Mouse (Mus musculus) right cerebral cortex, postnatal 10 days (tissue): ENCODE measurements around the gene Spo11.

Source experiments
- DNase-seq, 2 experiments: peaks; one replicate each; pipeline ENCODE4 v3.0.0; 2021; ENCODE audit warnings: low spot score in 2 of 2

The Spo11 gene

DNA sequence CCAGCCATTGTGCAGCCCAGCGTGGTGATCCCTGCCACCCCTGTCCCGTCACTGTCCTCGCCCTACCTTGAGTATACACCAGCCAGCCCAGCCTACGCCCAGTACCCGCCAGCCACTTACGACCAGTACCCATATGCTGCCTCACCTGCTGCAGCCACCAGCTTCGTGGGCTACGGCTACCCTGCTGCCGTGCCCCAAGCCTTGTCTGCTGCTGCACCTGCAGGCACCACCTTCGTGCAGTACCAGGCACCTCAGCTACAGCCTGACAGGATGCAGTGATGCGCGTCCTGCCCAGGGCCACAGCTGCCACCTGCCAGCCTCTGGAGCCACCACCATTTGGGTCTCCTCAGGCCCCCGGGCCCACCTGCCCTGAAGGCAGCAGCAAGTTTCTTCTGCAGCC, 56.0 kb downstream of the Spo11 start:
- no peak for DNase-seq

DNA sequence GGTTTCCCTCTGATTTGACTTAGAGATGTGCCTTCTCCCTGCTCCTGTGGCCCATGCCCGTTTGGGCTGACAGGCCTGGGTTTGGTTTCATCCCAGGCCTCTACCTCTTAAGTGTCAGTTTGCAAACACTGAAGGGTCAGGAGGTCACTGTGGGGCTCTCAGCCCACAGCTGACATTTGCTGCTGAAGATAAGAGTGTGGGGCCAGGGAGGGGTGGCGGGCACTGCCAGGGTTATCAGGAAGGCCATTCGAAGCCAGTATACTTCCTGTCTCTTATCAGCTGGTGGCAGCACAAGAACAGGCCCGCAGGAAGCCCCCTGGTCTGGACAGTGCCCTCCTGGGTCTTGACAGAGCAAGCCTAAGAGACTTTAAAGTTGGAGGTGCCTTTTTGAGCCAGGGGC, 57.5 kb downstream of the Spo11 start:
- no peak for DNase-seq

DNA sequence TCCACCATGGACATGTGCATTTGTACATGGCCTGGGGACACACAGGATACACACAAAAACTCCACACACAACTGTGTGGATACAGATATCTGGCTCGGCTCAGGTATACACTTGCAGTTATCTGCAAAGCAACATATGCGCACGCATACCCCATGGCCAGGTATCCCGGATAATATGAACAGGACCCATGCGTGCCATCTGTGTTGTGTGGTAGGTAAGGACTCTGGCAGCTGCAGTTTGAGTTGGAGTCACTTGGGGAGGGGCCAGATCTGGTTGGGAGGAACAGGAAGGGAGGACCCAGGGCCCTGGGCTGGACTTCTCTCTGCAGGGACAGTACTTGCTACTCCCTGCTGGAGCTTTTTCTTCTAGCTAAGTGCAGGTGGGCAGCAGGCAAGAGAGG, 58.2 kb downstream of the Spo11 start:
- DNase-seq = no peak

DNA sequence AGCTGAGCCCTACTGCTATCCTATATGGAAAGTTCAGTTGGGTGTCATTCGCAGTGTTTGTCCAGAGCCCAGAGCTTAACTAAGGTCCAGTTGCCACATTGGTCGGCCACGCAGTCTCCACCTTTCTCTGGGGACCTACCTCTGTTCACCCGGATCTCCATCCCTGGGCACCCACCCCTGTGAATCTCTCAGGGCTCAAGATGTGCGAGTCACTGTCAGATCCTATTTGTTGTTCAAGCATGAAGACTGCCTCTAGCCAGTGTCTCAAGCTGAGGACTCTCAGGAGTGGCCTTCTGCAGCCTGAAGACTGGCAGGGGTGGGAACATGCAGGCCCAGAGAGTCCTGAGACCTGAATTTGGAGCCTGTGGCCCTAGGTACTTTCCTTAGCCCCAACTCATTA, 58.6 kb downstream of the Spo11 start:
- no peak for DNase-seq

DNA sequence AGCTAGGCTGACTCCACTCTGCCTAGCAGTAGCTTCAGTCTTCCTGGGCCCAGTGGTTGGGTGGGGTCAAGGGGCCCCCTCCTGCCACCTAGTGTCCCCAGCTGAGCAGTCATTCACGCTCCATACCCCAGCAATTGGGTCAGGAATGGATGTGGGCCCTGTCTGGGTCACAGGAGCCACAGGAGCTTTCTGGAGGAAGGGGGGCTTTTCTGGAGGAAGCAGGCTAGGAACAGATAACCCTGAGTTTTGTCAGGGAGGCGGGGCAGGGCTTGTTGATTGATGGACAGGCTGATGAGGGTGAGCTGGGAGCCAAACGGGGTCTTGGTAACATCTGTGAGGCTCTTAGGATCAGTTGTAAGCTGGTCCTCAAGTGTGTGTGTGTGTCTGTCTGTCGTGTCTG, 59.1 kb downstream of the Spo11 start:
- DNase-seq = no peak

DNA sequence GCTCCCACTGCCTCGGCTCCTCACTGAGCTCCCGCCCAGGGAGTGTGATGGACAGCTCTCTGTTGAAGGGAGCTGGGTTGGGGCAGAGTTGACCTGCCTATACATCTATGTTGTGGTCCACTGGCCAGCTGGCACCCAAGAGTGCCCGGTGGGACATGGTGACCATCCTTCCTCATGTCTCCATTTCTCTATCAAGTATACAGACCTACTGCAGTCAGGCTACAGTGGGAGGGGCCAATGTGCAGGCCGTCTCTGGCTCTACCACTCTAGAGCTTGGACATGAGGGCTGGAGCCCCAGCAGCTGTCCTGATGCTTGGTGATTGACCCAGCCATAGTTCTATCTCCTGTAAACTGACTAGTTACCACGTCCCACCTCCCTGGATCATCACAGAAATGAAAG, 59.8 kb downstream of the Spo11 start:
- no peak for DNase-seq

DNA sequence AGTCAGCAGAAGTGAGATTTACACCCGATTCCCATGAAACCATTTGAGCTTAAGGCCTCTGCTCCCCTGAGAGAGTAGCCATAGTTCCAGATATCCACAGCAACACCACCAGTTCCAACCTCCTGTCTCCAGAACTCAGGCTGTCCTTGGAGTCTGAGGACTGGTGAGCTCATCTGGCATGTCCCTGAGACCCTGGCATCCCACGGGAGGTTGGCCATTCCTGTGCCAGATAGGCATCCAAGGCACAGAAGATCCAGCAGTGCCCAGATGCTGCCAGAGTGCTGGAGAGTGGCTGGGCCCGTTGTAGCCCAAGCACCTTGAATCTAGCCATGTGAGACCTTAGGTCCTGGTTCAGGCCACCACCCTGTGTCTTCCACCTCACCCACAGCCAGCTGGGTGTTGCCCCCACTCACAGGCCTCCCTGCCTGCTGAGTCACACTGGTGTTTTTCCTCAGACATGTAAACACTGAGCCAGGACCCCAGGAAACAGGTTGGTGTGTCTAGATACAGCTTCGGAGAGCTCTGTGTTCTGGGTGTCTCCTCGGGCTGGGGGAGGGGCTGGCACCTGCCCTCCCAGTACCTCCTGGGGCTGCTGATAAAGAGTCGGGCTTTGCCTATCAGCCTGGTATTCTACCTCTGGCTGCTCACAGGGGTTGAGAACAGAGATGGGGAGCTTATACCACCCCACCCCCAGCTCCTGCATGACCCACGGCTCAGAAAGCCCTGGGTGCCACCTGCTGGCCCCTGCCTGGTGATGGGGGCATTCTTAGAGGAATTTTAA, 60.5 kb downstream of the Spo11 start:
- no peak for DNase-seq

DNA sequence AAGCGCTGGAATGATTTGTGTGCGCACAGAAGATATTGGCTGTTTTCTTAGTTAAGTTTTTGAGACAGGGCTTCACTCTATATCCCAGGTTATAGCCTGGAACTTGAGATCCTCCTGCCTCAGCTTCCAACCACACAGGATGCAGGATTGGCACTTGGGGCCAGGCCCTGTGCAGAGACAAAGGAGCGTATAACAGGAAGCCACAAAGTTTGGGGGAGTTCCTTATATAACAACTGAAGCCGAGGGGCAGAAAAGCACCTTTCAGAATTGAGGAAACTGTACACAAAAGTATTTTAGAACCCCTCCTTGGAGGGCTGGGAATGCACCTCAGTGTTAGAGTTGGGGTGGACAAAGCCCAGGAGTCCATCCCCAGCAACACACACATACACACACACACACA, 61.5 kb downstream of the Spo11 start:
- DNase-seq = no peak

DNA sequence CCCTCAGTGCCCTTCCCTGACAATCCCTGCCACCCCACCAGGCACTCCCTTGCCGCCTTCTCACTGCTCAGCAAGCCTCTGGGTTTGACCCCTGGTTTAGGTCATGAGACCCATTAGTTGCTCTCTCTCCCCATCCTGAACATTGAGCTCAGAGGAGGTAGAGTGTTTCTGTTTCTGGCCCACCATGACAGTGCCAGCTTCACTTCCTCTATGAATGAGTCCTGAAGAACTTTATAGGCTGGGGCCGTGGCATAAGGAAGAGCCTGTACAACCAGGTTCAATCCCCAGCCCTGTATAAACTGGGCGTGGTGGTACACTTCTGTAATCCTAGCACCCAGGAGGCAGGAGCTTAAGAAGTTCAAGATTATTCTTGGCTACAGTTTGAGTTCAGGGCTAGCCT, 63.3 kb downstream of the Spo11 start:
- no peak for DNase-seq

DNA sequence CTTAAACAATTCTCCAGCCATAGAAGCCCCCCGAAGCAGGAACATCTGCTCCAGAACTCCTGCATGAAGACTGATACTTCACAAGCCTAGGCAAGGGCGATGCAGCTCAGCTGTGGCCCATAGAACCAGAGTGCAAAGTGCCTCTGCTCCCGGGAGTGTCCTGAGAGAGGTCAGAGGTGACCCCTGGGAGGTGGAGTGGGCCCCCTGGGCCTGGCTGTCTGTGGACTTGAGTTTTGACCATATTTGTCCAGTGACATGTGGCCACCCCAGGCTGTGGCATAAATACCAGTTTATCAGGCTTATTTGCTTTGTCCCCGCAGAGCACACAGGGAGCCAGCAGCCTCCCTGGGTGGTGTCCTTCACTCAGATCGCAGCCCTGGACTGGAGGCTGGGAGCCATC, 63.7 kb downstream of the Spo11 start:
- no peak for DNase-seq

DNA sequence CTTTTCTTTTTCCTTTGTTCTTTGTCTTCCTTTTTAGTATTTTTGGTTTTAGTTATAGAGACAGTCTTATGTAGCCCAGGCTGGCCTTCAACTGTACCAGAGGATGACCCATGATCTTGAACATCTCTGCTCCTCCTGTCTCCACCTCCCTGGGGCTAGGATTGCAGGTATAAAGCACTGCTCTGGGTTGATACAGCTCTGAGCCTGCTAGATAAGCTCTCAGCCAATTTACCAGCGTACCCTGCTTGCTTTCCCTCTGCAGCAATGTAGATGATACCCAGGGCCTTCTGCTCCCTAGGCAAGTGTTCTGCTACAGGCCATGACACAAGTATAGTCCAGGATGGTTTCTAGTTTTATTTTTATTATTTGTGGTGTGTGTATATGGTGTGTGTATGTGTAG, 64.4 kb downstream of the Spo11 start:
- DNase-seq = no peak

DNA sequence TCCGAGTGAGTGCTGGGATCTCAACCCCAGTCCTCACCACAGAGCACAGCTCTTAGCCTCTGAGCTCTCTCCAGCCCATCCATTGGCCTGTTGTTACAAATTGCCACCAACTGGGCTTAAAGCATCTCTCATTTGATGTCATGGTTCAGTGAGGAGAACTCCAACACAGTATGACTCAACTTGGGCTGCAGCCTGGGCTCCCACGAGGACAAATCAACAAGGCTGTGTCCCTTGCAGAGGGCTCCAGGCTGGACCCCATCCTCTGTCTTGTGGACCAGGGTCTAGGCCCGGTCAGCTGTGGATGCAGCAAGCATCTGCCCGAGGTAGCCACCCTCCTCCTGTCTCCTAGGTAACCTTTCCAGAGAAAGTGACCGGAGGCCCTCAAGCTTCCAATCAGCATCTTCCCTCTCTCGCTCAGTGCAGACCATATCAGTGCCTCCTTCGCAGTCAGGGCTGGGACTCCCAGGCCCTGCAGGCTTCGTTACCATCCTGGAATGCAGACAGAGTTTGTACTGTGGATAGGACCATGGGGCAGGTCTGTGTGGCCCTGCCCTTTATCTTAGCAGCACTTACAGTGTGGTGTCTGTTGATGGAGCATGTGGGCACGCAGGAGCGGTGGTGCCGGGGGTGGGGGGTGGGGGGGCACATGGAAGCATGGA, 65.1 kb downstream of the Spo11 start:
- no peak for DNase-seq
